ENCODE assay signal across 24 mouse cellular contexts in genomic region chr2:156698168-156698567, GRCm38 (mm10).
DNase-seq lines count a peak whose midpoint lies in the region; ATAC-seq and TF ChIP-seq lines count a peak whose summit lies in the region.
"Had no signal": no experiment of that assay in that cellular context is flagged by ENCODE, and none has a peak within 500 bp of the region (broad histone marks: within the 10 kb centered on the region; RNA-seq: fewer than 3 reads in every experiment).

No protein-coding gene starts in this region.

- TF ChIP-seq POLR2A in heart, adult 2 months (IDR thresholded peaks at IDR 0.05; ENCODE audit: insufficient read depth, low read depth, low read length), result no peak
- TF ChIP-seq POLR2A in myocyte (IDR thresholded peaks at IDR 0.05; ENCODE audit: insufficient read length, low read depth), result no peak

- no peak overlapping the region for H3K27ac ChIP-seq in heart, adult 2 months
- H3K27ac ChIP-seq in heart, embryonic 11.5 days (ENCODE audit: low read depth, low read length), result no peak overlapping the region
- no peak overlapping the region for H3K27ac ChIP-seq in limb, embryonic 11.5 days (replicated peaks; ENCODE audit: low read depth, low read length)
- no peak overlapping the region for H3K27ac ChIP-seq in limb, embryonic 10.5 days
- H3K27ac ChIP-seq: heart, embryonic 15.5 days; hindbrain, embryonic 15.5 days; kidney, embryonic 15.5 days; macrophage; midbrain, embryonic 10.5 days; neural tube, embryonic 12.5 days had no signal

- H3K4me1 ChIP-seq in heart, adult 2 months (ENCODE audit: control insufficient read depth, insufficient read depth, low read length), result no peaks in the 10 kb centered on the region
- no peaks in the 10 kb centered on the region for H3K4me1 ChIP-seq in heart, embryonic 11.5 days (ENCODE audit: control insufficient read depth, insufficient read depth, low read length)
- no peaks in the 10 kb centered on the region for H3K4me1 ChIP-seq in limb, embryonic 11.5 days (ENCODE audit: control insufficient read depth, insufficient read depth, low read length)
- 0 out of 2 replicates have a peak, but pooled peaks cover 4% of the 10 kb centered on the region for H3K4me1 ChIP-seq in limb, embryonic 10.5 days
- H3K4me1 ChIP-seq: heart, embryonic 15.5 days had no signal

- ATAC-seq in heart, embryonic 11.5 days (replicated peaks; ENCODE audit: insufficient number of reproducible peaks, low FRiP score, low TSS enrichment), result no peak
- ATAC-seq in limb, embryonic 11.5 days (ENCODE audit: insufficient number of reproducible peaks, low FRiP score, low TSS enrichment, low read depth), result no peak
- ATAC-seq: intestine, embryonic 16.5 days had no signal

- peak; percentile 71 to 78 for DNase-seq in cerebellum, postnatal 10 days
- DNase-seq in cerebellum, adult 11 months, result no peak
- peak; percentile 39 to 44 for DNase-seq in heart, adult 2 months
- no peak for DNase-seq in limb, embryonic 11.5 days (ENCODE audit: low spot score)
- DNase-seq in limb, embryonic 10.5 days (ENCODE audit: low spot score), result no peak
- DNase-seq in thymus, postnatal 4 days, result no peak
- DNase-seq: adrenal gland, postnatal 25 days; cerebellum, adult 11-12 months; gastrocnemius, postnatal 25 days; layer of hippocampus, postnatal 36 days; lung, adult 18-20 months; right cerebral cortex, postnatal 14 days; spleen, adult 18-20 months; thymus, postnatal 25 days had no signal

- no peak for TF ChIP-seq EP300 in heart, adult 2 months (IDR thresholded peaks at IDR 0.05; ENCODE audit: insufficient read depth, low read depth, low read length)

- H3K9me3 ChIP-seq in heart, embryonic 11.5 days (replicated peaks; ENCODE audit: control insufficient read depth, low read length), result no peaks in the 10 kb centered on the region
- no peaks in the 10 kb centered on the region for H3K9me3 ChIP-seq in limb, embryonic 11.5 days (ENCODE audit: control insufficient read depth, low read length)
- no peaks in the 10 kb centered on the region for H3K9me3 ChIP-seq in limb, embryonic 10.5 days (replicated peaks)
- H3K9me3 ChIP-seq: forebrain, embryonic 12.5 days; heart, embryonic 15.5 days; hindbrain, embryonic 15.5 days; kidney, embryonic 15.5 days; midbrain, embryonic 10.5 days; neural tube, embryonic 12.5 days had no signal

- no peak overlapping the region for H3ac ChIP-seq in myocyte (ENCODE audit: control insufficient read depth, insufficient read length)

- H3K36me3 ChIP-seq in heart, adult 2 months (ENCODE audit: control insufficient read depth, insufficient read depth, low read length), result no peaks in the 10 kb centered on the region
- no peaks in the 10 kb centered on the region for H3K36me3 ChIP-seq in heart, embryonic 11.5 days (ENCODE audit: control insufficient read depth, insufficient read depth, low read length)
- H3K36me3 ChIP-seq in limb, embryonic 11.5 days (ENCODE audit: control insufficient read depth, insufficient read depth, low read length), result no peaks in the 10 kb centered on the region
- no peaks in the 10 kb centered on the region for H3K36me3 ChIP-seq in limb, embryonic 10.5 days
- H3K36me3 ChIP-seq in myocyte (ENCODE audit: control insufficient read depth, insufficient read depth), result no peaks in the 10 kb centered on the region
- H3K36me3 ChIP-seq: forebrain, embryonic 12.5 days; heart, embryonic 15.5 days; hindbrain, embryonic 15.5 days; kidney, embryonic 15.5 days; midbrain, embryonic 10.5 days; neural tube, embryonic 12.5 days had no signal

- no peaks in the 10 kb centered on the region for H3K27me3 ChIP-seq in heart, adult 2 months (ENCODE audit: control insufficient read depth, insufficient read depth, low read length)
- peaks cover 15% of the 10 kb centered on the region; the same call in 1 of the 2 replicates for H3K27me3 ChIP-seq in heart, embryonic 11.5 days (ENCODE audit: control insufficient read depth, insufficient read depth, low read length)
- H3K27me3 ChIP-seq in limb, embryonic 11.5 days (ENCODE audit: control insufficient read depth, insufficient read depth, low read length), result no peaks in the 10 kb centered on the region
- H3K27me3 ChIP-seq in limb, embryonic 10.5 days (ENCODE audit: low read depth, poor library complexity, severe bottlenecking), result 0 out of 2 replicates have a peak, but pooled peaks cover 5% of the 10 kb centered on the region
- peaks cover 65% of the 10 kb centered on the region for H3K27me3 ChIP-seq in myocyte (ENCODE audit: control insufficient read depth, insufficient read depth, insufficient read length)
- H3K27me3 ChIP-seq: forebrain, embryonic 12.5 days; hindbrain, embryonic 15.5 days; neural tube, embryonic 12.5 days had no signal

- no peak overlapping the region for H3K4me3 ChIP-seq in heart, adult 2 months
- no peak overlapping the region for H3K4me3 ChIP-seq in heart, embryonic 11.5 days (ENCODE audit: low read depth, low read length)
- H3K4me3 ChIP-seq in limb, embryonic 11.5 days (ENCODE audit: low read depth, low read length), result no peak overlapping the region
- no peak overlapping the region for H3K4me3 ChIP-seq in limb, embryonic 10.5 days
- no peak overlapping the region for H3K4me3 ChIP-seq in myocyte
- H3K4me3 ChIP-seq: forebrain, embryonic 12.5 days; heart, embryonic 15.5 days; hindbrain, embryonic 15.5 days; kidney, embryonic 15.5 days; midbrain, embryonic 10.5 days; neural tube, embryonic 12.5 days had no signal

- WGBS in heart, adult 2 months, result 62% methylated on average over 9 of the region's 9 CpGs
- WGBS in heart, embryonic 11.5 days (ENCODE audit: insufficient replicate concordance), result 58% methylated on average over 9 of the region's 9 CpGs
- 61% methylated on average over 9 of the region's 9 CpGs for WGBS in limb, embryonic 11.5 days
- WGBS in limb, embryonic 10.5 days, result 74% methylated on average over 9 of the region's 9 CpGs

- no peak overlapping the region for H3K9ac ChIP-seq in heart, adult 2 months (ENCODE audit: low read depth, low read length)
- H3K9ac ChIP-seq in heart, embryonic 11.5 days (ENCODE audit: low read depth, low read length), result no peak overlapping the region
- H3K9ac ChIP-seq in limb, embryonic 11.5 days (ENCODE audit: low read length), result peak overlapping the region; percentile 4; the same call in 1 of the 2 replicates
- H3K9ac ChIP-seq: forebrain, embryonic 12.5 days; heart, embryonic 15.5 days; hindbrain, embryonic 15.5 days; kidney, embryonic 15.5 days; neural tube, embryonic 12.5 days had no signal

- H3K4me2 ChIP-seq in heart, embryonic 11.5 days, result no peak overlapping the region
- H3K4me2 ChIP-seq in limb, embryonic 11.5 days (ENCODE audit: low read depth, severe bottlenecking), result no peak overlapping the region
- H3K4me2 ChIP-seq in myocyte (ENCODE audit: low read depth), result no peak overlapping the region
- H3K4me2 ChIP-seq: forebrain, embryonic 12.5 days; heart, embryonic 15.5 days; hindbrain, embryonic 15.5 days; kidney, embryonic 15.5 days; neural tube, embryonic 12.5 days had no signal

- no peaks in the 10 kb centered on the region for H3K79me2 ChIP-seq in heart, adult 2 months (replicated peaks; ENCODE audit: control insufficient read depth, insufficient read depth, low read length)
- no peaks in the 10 kb centered on the region for H3K79me2 ChIP-seq in myocyte (ENCODE audit: control insufficient read depth, insufficient read depth)

- intact Hi-C loops in heart, adult 2 months (cut with DNase I), result no loop called here

- TF ChIP-seq CTCF in heart, adult 2 months (IDR thresholded peaks at IDR 0.05), result no peak

TF ChIP-seq in myocyte, 11 proteins besides CTCF, POLR2A, EP300 and RAD21:
- TF ChIP-seq USF1 (IDR thresholded peaks at IDR 0.05; ENCODE audit: low read depth) (no peak), SRF (IDR thresholded peaks at IDR 0.05; ENCODE audit: control insufficient read depth, insufficient read length, low read depth) (no peak), CEBPB (IDR thresholded peaks at IDR 0.05; ENCODE audit: insufficient read depth, poor library complexity, severe bottlenecking) (no peak), E2F4 (IDR thresholded peaks at IDR 0.05; ENCODE audit: insufficient read depth) (no peak), REST (IDR thresholded peaks at IDR 0.05; ENCODE audit: insufficient read depth, insufficient read length) (no peak), MAX (IDR thresholded peaks at IDR 0.05; ENCODE audit: low read depth) (no peak), MYOD1 (IDR thresholded peaks at IDR 0.05; ENCODE audit: control insufficient read depth in 1 of 3, insufficient read length in 2 of 3, low read depth in 2 of 3) (peak in 1 of 3 experiments; percentile 55), POLR2AphosphoS2 (IDR thresholded peaks at IDR 0.05; ENCODE audit: insufficient read length, low read depth) (no peak), MYOG (IDR thresholded peaks at IDR 0.05; ENCODE audit: control insufficient read depth in 1 of 3, insufficient read depth in 1 of 3, insufficient read length in 2 of 3, low read depth in 2 of 3) (peak in 2 of 3 experiments; percentile 18 to 67), TCF12 (IDR thresholded peaks at IDR 0.05; ENCODE audit: insufficient read depth, poor library complexity, severe bottlenecking) (no peak), TCF3 (IDR thresholded peaks at IDR 0.05; ENCODE audit: insufficient read length, low read depth) (no peak)

Comparison
In these comparisons a context has a peak if more than half of its experiments do, and no peak if none do; other contexts are left out.
1. DNase-seq: peak in cerebellum, postnatal 10 days (2 of 2) and heart, adult 2 months (2 of 2); none in cerebellum, adult 11 months (single experiment), limb, embryonic 11.5 days (single experiment), limb, embryonic 10.5 days (single experiment) and thymus, postnatal 4 days (single experiment).